Mouse (Mus musculus) left cerebral cortex, postnatal 4 days (tissue): ENCODE results near the gene Trmt10b. TPM values are rescaled to one million over a fixed set of nuclear protein-coding genes. Genes with fewer than 3 reads are reported as not detected.

Experiments used
- DNase-seq: peaks from one replicate; pipeline ENCODE4 v3.0.0-alpha.2; 2022
- intact Hi-C: fragments of 180-260 bp; cut with DNase I; formaldehyde crosslinking; loops from one replicate; pipeline ENCODE4 v1.15.1; 2025
- total RNA-seq, 2 experiments: library from RNA; stranded (reverse); gene quantifications; 2 replicates each; pipeline ENCODE4 v1.2.3; 2021

The Trmt10b gene
- 10 to 100 TPM; 16.8 to 23.2 TPM for total RNA-seq

DNA sequence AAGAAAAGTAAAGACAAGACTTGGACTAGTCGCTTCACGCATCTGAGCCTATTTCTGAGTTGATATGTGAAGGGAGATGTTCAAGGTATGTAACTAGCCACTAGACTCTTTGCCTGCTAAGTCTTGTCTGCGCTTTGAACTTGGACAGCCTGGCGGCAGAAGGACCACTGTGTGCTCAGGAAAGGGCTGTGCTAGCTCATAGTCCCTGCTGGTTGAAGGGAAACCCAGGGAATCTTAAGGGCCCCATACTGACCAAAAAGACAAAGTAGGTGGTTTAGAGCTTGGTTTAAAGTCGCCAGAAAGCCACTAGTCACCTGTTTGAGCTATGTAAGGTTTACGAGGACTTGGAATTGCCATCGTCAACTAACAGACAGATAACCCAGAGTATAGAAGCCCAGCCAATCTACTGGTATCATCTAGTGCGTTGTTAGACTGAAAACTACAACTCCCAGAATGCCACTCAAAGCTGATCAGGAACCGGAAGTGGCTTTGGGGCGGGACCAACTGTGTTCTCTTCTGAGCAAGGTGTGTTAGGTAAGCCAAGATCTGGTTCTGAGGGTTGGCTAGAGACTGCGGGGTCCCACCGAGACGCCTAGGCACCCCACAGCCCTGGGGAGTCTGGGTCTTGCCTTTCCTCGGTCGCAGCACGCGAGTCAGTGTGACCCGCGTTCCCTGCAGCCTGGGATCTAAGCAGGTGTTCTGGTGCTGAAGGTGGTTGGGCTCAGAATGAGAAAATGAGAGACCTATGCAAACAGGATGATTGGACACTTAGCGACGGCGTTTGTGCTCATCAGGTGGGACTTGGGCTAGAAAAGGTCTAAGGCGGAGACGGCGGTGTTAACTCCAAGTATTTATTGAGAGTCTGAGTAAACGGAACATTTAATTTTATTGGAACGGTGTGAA lies at the start of gene Trmt10b:
Gene Trmt10b, plus strand, starts transcription at position 466 of the 903 bp plus-strand sequence.
- DNase-seq, result peak; percentile 72
- intact Hi-C loops, result no loop called here

DNA sequence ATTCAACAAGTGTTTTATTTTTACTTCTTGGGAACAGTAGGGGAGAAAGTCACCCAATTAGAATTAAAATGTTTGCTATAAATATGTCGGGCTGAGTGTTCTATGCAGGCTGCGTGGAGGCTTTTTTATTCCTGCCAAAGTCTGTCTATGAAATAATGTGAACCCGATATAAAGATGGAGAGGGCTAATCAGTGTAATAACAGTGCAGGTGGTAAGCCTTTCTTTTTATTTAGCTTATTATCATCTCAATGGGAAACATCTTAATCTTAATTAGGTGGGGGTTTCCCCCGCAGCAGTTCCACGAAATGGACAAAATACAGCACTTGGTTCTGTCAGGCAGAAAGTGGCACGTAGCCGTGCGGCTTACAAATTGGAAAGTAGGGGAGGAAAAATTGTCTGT lies 45.7 kb upstream of the Trmt10b start:
- DNase-seq, result no peak
- intact Hi-C loops, result no loop called here

DNA sequence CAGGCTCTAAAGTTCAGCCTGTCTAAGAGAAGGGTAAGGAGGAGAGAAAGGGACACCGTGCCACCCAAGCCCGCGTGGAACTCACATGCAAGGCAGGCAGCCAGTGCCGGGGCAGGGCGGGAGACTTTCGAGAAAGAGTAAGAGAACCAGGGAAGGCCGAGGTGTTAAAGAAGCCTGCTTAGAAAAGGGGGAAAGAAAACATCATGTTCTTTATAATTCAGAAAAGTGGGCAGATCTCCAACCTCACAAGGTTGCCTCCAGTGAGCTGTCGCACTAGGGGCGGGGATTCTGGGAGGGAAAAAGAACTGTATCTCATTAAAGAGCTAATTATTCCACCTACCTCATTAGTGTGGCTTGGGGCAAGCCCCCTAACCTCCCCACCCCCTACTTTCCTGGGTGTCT lies 44.1 kb upstream of the Trmt10b start:
- intact Hi-C loops, result no loop called here
- peak; percentile 11 for DNase-seq

DNA sequence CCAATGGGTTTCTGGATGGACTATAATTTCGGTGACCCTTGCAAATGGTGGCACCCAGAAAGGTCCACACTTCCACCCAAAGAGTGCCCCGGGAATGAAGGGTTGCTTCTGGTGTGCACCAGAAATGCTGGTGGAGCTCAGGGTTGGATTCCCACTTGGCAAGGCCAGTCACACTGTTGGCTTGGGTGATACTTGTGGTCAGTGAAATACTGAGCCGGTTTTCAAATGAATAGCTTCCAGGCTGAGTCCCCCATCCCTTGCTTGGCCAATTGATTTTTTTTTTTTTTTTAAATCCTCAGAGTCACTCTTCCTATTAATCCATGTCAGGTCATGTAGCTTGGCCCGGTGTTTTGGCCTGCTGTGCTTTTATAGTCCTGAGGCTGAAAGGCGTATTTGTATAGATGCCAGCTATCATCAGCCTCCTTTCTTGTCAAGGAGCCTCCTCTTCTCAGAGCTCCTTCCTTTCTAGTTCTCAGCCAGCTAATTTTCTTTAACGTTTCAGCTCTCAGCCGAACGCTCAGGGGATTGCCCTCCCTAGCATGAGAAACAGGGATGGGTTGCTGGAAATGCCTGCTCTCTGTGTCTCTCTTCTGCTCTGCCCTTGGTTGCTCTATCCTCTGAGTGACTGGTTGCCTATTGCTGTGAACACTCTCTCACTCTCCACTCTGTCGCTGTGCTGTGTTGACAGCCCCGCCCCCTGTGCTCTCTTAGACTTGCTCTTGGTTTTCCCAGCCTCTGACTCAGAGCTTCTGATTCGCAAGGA lies 42.9 kb upstream of the Trmt10b start:
- peak; percentile 47 for DNase-seq
- intact Hi-C loops, result no loop called here

DNA sequence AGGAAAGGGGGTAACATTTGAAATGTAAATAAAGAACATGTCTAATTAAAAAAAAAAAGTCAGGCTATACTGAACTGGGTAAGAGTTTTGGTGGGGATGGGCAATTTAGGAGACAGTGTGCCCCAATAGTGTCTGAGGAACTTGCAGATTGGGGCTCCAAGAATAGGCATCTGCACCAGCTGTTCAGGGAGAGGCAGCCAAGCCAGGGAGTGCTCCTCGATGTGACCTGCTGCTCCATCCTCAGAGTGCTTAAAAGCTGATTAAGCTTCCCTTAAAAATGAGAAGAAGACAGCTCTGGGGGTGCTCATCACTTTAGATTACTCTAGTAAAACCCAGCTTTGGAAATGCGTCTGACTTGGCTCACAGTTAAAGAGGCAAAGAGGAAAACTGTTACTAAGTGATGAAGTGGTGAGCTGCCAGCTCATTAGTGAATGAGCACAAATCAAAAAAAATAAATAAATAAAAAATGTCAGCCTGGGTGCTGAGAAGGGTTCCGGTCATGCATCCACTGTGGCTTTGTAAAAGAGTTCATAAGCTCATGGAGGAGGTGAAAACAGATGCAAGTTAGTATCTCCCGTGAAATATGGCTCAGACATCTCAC lies 37.6 kb upstream of the Trmt10b start:
- intact Hi-C loops, result no loop called here
- no peak for DNase-seq

DNA sequence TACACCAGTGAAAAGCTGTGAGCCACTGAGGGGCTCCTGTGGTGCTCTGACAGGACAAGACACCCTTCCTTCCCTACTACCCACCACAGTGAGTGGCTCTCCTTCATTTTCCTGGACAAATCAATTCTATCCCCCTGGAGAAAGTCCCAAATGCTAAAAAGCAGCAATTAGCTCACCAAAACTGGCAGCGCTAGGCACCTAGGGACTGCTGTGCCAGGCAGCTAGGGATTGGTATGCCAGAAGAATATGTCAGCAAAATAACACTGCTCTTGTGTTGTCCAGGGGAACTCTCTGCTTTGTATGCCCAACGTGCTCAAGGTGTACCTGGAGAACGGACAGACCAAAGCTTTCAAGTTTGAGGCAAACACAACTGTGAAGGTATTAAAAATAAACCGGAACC lies 35.4 kb upstream of the Trmt10b start:
- no peak for DNase-seq
- intact Hi-C loops, result no loop called here

DNA sequence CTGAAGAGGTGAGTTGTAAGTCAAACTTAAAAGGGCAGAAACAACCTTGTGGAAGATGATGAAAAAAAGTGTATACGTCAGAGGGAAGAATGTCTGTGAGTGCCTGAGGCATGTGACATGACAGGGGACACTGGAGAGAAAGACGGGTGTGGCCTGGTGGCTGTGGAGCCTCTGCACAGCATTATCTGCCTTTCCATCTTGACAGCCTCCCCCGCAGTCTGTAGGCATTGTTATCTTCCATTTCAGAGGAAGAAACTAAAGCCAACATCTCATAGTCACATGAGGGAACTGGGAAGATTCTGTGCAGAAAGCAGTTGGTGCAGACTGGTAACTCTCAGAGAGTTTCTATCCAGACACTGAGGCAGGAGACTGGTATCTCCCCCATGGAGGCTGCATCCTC lies 29.0 kb upstream of the Trmt10b start:
- no peak for DNase-seq
- intact Hi-C loops, result loop anchor here (5.0 kb wide), 1 partner anchor 86 kb away; the partner anchor contains the start of gene Frmpd1

DNA sequence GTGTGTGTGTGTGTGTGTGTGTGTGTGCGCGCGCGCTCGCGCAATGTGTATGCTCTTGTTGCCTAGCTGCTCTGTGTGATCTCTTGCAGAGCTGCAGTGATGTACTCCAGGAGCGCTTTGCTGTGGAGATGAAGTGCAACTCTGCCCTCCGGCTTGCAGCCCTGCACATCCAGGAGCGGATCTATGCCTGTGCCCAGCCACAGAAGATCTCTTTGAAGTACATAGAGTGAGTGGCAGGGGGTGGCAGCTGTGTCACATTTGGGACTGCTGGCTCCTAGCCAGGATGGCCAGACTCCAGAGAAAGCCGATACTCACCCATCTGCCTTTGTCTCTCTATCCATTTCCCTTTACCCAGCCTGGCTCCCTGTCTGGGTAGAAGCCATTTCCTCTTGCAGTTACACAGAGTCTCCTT lies 25.9 kb upstream of the Trmt10b start:
- peak; percentile 93 for DNase-seq
- intact Hi-C loops, result no loop called here

DNA sequence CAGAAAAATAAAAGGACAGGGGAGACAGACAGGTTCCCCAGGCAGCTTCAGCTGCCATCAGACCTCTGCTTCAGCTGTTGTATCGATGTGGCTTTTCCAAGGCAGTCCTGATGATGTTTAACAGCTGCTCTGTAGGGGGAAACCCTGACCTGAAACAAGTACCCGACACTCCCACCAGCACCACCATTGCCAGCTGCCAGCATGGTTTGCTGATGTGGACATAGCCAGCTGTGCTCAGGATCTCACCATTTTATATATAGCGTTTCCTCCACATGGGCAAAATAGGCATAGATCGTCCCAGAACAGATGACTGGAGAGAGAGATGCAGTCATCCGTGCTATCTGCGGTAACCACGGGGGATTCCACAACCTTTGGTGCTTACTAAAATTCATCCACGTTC lies 21.2 kb upstream of the Trmt10b start:
- intact Hi-C loops, result no loop called here
- DNase-seq, result no peak

DNA sequence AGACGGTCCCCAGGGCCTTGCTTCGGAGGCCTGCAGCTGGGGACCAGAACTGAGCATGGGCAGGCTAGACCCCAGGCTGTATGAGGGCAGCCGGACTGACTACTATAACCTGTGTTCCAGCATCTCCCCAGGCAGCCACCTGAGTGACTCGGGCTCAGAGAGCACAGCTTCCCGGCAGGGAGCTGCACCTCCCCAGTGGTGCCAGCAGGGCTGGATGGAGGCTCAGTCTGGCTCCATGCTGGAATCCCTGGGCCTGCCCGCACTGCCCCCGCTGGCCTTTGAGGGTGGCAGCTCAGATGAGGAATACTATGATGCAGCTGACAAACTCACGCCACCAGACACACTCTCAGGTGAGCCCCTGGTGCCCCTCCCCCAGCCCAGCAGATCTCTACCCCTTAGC lies 17.6 kb upstream of the Trmt10b start:
- DNase-seq, result peak; percentile 17
- intact Hi-C loops, result no loop called here

DNA sequence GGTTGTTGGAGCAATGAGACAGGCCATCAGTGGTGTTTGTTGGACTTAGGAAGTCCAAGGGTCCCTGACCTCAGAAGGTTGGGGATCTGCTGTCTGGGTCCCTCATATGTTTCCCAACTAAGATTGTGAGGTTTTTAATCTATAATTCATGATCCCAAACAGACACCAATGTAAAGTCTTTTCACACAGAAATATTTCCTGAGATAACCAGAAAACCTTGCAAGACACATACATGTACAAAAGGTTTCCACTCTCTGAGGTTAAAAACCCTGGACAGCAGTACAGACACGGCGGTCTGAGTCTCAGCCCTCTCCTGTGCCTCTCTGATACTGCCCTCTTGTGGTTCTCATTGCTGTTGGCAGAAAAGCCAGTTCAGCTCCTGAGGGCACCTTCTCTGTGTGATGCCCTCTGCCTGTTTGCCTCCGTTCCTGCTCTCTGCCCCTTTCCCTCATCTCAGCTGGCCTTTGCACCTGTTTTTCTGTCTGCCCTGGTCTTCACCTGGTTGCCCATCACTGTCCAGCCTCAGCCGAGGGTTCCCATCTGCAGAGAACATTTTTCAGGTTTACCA lies 16.9 kb upstream of the Trmt10b start:
- intact Hi-C loops, result loop anchor here (1.0 to 5.0 kb wide), 2 partner anchors 173 to 263 kb away; partner anchors contain the start of gene Polr1e
- peak; percentile 66 for DNase-seq

DNA sequence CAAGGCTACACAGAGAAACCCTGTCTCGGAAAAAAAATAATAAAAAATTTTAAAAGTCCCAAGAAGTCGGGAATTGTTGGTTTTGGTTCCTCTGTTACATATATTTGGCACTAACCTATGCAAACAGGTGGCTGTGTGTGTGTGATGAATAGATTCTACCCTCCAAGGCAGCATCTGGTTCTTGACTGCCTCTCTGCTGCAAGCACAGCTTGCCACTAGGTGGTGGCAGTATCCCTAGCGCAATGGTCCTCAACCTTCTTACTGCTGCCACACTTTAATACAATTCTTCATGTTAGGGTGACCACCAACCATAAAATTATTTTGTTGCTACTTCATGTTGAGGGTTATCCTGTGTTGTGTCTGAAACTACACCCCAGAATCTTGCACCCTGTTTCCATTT lies 10.6 kb upstream of the Trmt10b start:
- intact Hi-C loops, result no loop called here
- DNase-seq, result no peak

DNA sequence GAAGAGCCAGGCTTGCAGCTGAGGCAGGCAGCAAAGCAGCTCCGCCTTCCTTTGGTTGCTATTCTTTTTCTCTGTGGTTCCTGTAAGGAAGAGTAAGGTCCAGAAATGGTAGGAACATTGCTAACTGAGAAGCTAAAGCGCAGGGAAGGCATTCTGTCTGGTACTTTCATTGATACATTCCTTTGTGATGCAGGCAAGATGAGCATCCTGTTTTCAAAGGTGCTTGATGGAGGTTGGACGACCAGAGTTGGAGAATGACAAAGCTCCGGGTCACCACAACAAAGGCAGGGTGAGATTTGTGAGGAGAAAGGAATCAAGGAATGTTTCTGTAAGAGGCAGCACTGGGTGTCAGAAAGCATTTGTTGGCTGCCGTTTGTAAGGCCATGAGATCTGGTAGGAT lies 9.0 kb upstream of the Trmt10b start:
- intact Hi-C loops, result no loop called here
- DNase-seq, result no peak

DNA sequence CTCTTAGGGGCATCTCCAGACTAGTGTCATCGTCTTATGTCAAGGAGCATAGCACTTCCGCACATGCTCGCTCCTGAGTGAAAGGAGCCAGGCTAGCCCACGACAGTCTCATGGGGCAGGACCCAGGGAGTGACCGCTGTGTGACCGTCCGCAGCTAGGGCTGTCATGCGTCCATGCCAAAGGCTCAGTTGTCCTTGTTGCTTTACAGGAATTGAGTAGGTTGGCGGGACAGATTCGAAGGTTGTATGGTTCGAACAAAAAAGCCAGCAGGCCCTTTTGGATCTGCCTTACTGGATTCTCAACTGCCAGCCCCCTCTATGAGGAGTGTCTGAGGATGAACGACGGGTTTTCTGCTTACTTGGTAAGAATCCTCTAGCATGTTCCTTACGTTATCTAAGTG lies 8.6 kb downstream of the Trmt10b start:
- intact Hi-C loops, result loop anchor here (10.0 kb wide), 1 partner anchor 271 kb away; no protein-coding TSS in a partner anchor

DNA sequence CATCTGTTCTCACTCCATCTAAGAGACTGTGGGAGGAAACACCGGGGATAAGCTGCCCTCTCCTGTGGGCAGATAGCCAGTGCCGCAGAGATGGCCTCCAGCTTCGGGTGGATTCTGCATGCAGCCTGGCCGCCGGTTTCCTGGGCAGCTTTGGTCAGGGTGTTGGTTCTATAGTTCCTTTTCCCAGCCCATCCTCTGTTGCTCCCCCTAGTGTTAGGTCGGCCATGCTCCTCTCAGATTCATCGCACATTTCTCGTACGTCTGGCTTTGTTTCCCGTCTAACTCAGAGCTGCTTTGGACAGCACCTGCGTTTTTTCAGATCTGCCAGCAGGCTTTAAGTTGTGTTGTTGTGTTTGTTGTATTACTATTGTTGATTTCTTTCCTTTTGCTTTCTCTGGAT lies 11.1 kb downstream of the Trmt10b start:
- DNase-seq, result peak; percentile 31
- intact Hi-C loops, result loop anchor here (10.0 kb wide), 1 partner anchor 273 kb away; no protein-coding TSS in a partner anchor

More for the DNA sequence above, 8.6 kb downstream of the Trmt10b start:
- DNase-seq, result no peak

DNA sequence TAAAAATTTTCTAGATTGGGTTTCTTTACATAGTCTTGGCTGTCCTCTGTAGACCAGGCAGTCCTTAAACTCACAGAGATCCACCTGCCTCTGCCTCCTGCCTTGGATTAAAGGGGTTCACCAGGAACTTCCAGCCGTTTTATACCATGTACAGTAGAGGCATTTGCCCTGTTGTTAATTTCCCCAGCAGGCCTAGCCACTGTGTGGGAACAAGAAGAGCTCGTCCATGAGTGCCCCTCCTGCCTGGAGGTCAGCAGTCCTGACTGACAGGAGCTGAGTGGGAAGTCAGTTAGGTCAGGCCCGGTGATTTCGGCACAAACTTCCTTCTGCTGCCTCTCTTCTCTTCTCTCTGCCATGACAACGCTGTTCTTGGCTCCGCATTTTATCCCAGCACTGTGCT lies 11.7 kb downstream of the Trmt10b start:
- no peak for DNase-seq
- intact Hi-C loops, result loop anchor here (10.0 kb wide), 1 partner anchor 274 kb away; no protein-coding TSS in a partner anchor

DNA sequence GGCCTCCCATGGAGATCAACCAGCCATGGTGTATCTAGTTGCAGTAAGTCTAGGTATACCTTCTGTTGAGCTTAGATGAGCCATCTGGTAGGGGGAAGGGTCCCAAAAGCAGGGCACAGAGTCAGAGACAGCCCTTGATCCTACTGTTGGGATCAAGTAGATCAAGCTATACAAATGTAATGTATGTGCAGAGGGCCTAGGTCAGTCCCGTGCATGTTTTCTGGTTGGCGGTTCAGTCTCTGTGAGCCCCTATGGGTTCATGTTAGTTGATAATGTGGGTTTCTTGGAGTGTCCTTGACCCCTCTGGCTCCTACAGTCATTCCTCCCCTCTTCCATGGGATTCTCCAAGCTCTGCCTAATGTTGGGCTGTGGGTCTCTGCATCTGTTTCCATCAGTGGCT lies 14.1 kb downstream of the Trmt10b start:
- DNase-seq, result no peak
- intact Hi-C loops, result no loop called here

DNA sequence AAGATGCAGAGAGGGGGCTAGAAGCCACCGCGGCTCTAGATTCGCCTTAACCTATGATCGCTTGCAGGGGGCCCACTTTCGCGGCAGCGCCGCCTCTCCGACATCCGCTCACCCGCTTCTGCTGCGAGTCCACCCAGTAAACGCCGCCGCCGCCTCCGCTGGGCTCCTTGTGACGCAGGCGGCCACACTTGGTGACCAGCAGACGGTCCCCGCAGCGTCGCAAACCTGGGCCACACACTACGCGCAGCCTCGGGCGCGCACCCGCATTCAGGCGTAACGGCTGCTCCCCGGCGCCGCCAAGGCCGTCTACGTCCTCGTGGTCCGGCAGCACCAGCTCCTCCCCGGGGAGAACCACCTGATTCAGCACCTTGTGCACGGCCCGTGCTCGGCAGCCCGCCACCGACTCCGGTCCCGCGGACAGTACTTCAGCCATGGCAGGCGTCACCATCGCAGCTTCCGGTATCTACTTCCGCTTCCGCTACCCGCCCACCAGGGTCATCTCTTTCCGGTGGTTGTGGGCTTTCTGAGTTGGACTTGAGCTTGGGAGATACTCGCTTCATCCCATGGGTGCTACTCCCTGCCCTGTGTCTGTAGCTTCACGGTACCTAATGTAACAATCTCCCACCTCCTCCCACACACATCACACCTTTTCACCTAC lies 23.4 kb downstream of the Trmt10b start:
- intact Hi-C loops, result no loop called here
- DNase-seq, result peak; percentile 79

DNA sequence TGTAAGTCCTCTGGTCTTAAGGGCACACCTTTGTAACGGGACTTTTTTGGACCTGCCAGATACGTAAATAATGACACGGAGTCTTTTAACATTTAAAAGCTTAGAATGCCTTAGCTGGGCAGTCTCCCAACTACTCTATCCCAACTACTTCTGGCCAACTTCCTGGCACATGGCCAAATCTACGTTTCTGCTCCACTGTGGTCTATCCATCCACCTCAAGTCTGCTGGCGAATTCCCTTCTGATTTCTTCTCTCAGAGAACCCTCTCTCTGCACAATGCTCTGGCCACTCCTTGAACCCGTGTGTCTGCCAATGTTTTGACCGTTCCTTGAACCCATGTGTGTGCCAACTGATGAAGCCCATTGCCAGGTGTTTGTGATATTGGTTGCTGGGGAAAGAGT lies 34.2 kb downstream of the Trmt10b start:
- DNase-seq, result no peak
- intact Hi-C loops, result no loop called here

DNA sequence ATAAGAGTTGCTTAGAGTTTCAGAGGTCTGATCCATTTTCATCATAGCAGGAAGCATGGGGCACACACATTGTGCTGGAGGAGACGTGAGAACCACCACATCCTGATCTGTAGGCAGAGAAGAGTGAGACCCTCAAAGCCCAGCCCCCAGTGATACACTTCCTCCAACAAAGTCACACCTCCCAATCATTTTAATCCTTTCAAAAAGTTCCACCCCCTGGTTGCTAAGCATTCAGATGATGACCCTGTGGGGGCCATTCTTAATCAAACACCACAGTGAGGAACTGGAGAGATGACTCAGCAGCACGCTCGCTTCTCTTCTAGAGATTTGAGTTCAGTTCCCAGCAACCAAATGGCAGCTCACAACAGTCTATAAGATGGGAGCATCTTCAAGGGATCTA lies 35.5 kb downstream of the Trmt10b start:
- no peak for DNase-seq
- intact Hi-C loops, result no loop called here
